Mouse (Mus musculus): ENCODE measurements around the gene Fxn.
A peak's percentile ranks its signal among the peaks of the same experiment; 100 is the strongest.

The Fxn gene

GRCm38 (mm10) chr19:24300994-24301767 is 20.8 kb upstream of the Fxn start:
- peak; percentile 62 to 67 for DNase-seq (ENCODE audit: low spot score in 2 of 2)

- DNase-seq (ENCODE audit: low spot score in 2 of 2), result no peak
Observed at GRCm38 (mm10) chr19:24293537-24293936, 13.1 kb upstream of the Fxn start.

GRCm38 (mm10) chr19:24284187-24284586 is 3.8 kb upstream of the Fxn start:
- peak in 1 of 2 experiments; percentile 50 for DNase-seq (ENCODE audit: low spot score in 2 of 2)

- DNase-seq (ENCODE audit: low spot score in 2 of 2), result no peak
Observed at GRCm38 (mm10) chr19:24281288-24281980, 1.0 kb upstream of the Fxn start.

- DNase-seq (ENCODE audit: low spot score in 2 of 2), result peak; percentile 64 to 76
Observed at GRCm38 (mm10) chr19:24279706-24280600, 452 bp downstream of the Fxn start.

GRCm38 (mm10) chr19:24278859-24279258 is 1.5 kb downstream of the Fxn start:
- DNase-seq (ENCODE audit: low spot score in 2 of 2), result no peak

GRCm38 (mm10) chr19:24274281-24274680 is 6.1 kb downstream of the Fxn start:
- DNase-seq (ENCODE audit: low spot score in 2 of 2), result no peak

- peak; percentile 72 to 87 for DNase-seq (ENCODE audit: low spot score in 2 of 2)
Observed at GRCm38 (mm10) chr19:24271746-24272426, 8.5 kb downstream of the Fxn start.

GRCm38 (mm10) chr19:24271326-24271725 is 9.1 kb downstream of the Fxn start:
- peak; percentile 18 to 27 for DNase-seq (ENCODE audit: low spot score in 2 of 2)

GRCm38 (mm10) chr19:24268531-24268930 is 11.9 kb downstream of the Fxn start:
- no peak for DNase-seq (ENCODE audit: low spot score in 2 of 2)

GRCm38 (mm10) chr19:24266046-24266830 is 14.2 kb downstream of the Fxn start:
- DNase-seq (ENCODE audit: low spot score in 2 of 2), result no peak

GRCm38 (mm10) chr19:24264991-24265390 is 15.4 kb downstream of the Fxn start:
- DNase-seq (ENCODE audit: low spot score in 2 of 2), result peak; percentile 88 to 89

- DNase-seq (ENCODE audit: low spot score in 2 of 2), result peak in 1 of 2 experiments; percentile 11
Observed at GRCm38 (mm10) chr19:24262736-24263135, 17.7 kb downstream of the Fxn start.

- DNase-seq (ENCODE audit: low spot score in 2 of 2), result peak in 1 of 2 experiments; percentile 9
Observed at GRCm38 (mm10) chr19:24259390-24260351, 20.7 kb downstream of the Fxn start.

- no peak for DNase-seq (ENCODE audit: low spot score in 2 of 2)
Observed at GRCm38 (mm10) chr19:24258368-24258767, 22.0 kb downstream of the Fxn start.

- no peak for DNase-seq (ENCODE audit: low spot score in 2 of 2)
Observed at GRCm38 (mm10) chr19:24257962-24258361, 22.4 kb downstream of the Fxn start.

GRCm38 (mm10) chr19:24253657-24254260 is 26.6 kb downstream of the Fxn start:
- DNase-seq (ENCODE audit: low spot score in 2 of 2), result no peak

- DNase-seq (ENCODE audit: low spot score in 2 of 2), result no peak
Observed at GRCm38 (mm10) chr19:24251869-24252268, 28.5 kb downstream of the Fxn start.

- no peak for DNase-seq (ENCODE audit: low spot score in 2 of 2)
Observed at GRCm38 (mm10) chr19:24243340-24243739, 37.1 kb downstream of the Fxn start.

Measured in right cerebral cortex, adult 2 months (tissue).